Mouse (Mus musculus): ENCODE data around the gene Gdf7.

Gdf7 gene

GRCm38 (mm10) chr12:8326825-8327674, 25.3 kb upstream of the Gdf7 start:
- peak; percentile 93 for DNase-seq

DNA sequence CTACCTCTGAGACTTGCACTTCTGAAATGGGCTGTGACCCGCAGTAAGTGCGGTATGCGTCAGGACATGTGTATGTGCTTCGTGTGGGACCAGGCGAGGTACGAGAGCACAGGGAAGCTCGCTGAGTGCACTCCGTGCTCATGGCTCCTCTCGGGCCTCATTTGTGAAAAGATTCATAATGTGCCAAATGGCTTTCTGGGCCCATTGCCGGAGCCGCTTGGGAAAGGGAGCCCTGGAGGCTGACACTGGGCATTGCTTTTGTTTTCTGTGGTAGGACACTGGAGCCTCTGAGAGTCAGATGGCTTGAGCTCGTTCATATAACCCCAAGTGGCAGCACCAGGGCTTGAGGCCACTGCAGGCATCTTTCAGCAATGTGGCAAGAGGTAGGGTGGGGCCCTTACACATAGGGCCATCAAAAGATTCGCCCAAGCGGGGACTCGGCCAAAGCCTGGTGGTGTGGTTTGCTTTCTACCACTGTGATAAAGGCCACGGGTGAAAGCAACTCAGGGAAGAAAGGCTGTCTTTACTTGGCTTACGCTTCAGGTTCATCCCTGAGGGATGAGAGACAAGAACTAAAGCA, 24.3 kb upstream of the Gdf7 start:
- no peak for DNase-seq

GRCm38 (mm10) chr12:8325245-8325942, 23.6 kb upstream of the Gdf7 start:
- DNase-seq = no peak

DNA sequence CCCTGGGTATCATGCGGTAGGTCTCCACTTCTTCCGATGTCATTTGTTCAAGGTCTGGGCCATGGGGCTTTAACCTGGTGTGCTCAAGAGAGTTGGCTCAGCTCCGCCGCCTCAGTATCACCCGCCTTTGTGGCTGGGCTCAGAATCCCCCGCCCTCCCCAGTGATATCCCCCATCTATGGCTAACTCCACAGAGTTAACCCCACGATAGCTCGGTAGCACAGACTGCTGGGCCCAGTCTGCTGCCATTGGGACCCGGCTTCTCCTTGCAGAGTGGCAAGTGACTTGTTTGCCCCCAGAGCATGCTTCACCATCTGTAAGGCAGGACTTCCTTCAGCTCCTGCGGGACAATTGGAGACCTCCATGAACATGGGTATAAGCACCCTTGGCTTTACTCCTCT, 22.3 kb upstream of the Gdf7 start:
- DNase-seq = no peak

DNA sequence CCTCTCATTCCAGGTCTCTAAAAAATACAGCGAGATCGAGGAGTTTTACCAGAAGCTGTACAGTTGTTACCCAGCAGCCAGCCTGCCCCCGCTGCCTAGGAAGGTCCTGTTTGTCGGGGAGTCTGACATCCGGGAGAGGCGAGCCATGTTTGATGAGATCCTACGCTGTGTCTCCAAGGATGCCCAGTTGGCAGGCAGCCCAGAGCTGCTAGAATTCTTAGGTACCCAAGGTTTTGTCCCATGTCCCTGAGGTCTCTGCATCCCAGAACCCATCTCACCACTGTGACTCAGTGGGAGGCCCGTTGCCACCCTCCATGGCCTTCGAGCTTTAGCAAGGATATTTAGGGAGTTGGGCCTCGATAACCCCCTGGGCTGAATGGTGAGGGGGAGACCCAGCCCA, 19.8 kb upstream of the Gdf7 start:
- DNase-seq = no peak

- peak; percentile 75 for DNase-seq
Measured at GRCm38 (mm10) chr12:8320084-8320713, 18.4 kb upstream of the Gdf7 start.

DNA sequence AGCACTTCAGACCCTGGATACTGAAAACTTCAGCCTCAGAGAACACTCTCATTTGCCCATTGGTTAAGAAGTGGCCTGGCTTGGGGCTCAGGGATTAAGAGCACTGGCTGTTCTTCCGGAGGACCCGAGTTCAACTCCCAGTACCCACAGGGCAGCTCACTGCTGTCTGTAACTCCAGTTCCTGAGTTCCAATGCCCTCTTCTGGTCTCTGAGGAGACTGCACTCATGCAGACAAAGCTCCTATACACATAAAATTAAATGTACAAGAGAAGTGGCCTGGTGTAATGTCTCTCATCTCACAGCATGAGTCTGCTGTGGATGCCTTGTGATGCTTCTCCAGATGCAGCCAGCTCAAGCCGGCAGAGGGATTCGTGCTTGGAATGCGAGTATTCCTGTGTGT, 14.8 kb upstream of the Gdf7 start:
- no peak for DNase-seq

GRCm38 (mm10) chr12:8313773-8314172, 12.0 kb upstream of the Gdf7 start:
- no peak for DNase-seq

DNA sequence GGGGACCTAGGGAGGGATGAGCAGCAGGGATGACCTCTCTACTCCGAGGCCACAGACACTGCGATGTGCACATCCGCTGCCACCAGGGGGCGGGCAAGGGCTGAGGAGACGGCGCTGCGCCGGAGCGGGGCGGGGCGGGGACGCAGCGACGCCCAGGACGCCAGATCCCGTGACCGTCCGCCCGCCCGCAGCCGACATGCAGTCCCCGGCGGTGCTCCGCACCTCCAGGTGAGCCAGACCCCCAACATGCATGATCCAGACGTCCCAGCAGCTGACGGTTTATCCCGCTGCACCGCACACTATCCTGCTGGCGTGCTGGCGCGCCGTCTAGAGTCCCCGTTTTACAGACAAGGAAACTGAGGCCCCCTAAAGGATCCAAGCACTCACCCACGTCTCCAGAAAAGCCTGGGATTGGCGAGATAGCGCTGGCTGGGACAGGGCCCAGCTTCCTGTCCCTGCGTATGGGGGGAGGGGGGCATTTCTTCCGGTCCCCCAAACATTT, 11.6 kb upstream of the Gdf7 start, which contains the start of gene Hs1bp3:
TSS of gene Hs1bp3 (plus strand) at position 163 of the 502 bp plus-strand sequence.
- peak; percentile 84 for DNase-seq

- DNase-seq = no peak
Measured at GRCm38 (mm10) chr12:8312266-8312665, 10.5 kb upstream of the Gdf7 start.

DNA sequence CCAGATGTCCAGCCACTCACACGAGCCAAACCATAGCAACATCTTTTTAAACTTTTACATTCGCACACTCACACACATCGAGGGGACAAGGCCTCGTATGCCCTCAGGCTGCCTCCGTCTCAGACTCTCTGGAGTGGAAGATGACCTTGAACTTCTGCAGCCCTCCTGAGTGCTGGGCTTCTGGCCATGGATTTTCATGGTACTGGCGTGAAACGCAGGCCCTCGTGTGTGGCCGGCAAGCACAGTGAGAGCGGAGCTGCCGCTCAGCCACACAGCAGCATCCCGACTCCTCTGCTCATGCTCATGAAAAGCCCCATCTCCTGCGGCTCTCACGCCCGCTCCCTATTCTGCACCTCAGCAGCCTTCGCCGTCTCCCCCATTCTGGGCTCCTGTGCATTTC, 9.2 kb upstream of the Gdf7 start:
- no peak for DNase-seq

DNA sequence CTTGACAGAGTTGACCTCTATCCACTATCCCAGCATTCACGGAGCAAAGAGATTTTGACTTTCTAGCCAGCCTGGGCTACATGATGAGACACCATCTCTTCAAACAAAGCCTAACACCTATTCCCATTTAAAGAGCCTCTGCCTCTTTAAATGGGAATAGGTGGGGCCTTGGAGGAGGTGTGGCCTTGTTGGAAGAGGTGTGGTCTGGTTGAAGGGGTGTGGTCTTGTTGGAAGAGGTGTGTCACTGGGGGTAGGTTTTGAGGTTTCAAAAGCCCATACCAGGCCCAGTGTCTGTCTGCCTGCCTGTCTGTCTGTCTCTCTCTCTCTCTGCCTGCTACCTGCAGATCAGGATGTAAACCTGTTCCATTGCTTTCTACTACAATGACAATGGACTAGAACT, 5.2 kb upstream of the Gdf7 start:
- no peak for DNase-seq

DNA sequence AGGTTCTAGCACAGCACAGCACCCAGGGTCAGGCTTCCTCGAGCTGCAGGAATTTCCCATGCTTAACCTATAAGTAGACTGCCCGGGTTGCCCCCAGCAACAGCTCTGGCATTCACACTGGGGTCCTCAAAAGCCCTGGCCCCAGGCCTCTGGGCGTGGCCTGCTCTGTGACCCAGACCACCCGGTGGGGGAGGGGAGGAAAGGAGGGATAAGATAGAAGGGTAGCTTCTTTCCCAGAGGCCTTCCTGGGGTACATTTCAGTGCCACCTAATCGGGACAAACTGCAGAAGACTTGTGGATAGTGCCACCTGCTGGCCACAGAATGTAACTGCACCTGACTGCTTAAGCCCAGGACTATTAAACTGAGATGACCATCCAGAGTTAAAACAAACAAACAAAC, 4.7 kb upstream of the Gdf7 start:
- peak; percentile 44 for DNase-seq

DNA sequence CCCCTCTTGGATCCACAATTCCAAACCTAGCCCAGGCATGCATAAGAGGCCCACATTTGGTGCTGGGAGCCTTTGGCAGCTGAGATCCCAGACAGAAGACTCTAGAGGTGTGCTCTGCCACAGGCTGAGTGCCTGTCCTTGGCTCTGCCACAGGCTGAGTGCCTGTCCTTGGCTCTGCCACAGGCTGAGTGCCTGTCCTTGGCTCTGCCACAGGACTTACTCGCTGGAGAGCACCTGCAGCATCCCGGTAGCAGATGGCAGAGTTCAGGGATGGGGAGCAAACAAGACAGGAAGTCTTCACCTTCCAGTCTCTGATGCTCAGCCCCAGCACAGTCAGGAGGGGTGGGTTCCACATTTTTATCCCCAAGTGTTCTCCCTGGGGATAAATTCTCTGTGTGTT, 3.5 kb upstream of the Gdf7 start:
- no peak for DNase-seq

DNA sequence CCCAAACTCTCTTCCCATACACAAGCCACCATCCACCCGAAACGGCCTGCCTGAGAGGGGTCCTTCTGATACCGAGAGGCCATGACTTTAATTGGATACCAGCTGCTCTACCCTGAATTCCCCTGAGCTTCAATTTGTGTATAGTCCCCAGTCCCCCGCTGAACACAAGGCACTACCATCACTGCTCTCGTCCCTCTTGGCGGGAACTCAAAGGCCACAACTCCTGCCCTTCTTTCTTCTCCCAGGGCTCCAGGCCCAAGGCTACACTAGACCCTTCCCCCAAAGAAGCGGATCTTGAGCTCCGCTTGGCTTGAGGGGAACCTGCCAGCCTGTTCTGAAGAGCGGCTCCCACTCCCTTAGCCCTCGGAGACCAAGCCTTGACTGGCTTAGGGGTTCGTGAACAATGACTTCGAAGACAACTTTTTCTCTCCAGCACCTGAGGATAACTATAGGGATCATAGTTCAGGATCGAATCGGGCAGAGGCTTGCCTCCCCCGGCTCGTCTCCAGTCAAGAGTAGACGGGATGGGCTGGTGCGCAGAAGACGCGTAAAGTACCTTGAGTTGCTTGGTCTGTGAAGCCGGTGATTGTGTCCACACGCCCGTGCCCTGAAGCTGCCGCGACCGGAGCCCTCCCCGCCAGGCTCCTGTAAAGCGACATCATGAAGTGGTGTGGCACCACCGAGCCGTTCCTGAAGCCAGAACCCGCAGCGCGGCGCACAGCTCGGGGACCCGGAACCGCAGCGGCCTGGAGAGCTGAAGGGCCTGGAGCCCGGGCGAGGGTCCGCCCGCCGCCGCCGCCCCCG, 541 bp downstream of the Gdf7 start:
- no peak for DNase-seq

- no peak for DNase-seq
Measured at GRCm38 (mm10) chr12:8300521-8300920, 1.2 kb downstream of the Gdf7 start.

- DNase-seq = no peak
Measured at GRCm38 (mm10) chr12:8300111-8300480, 1.7 kb downstream of the Gdf7 start.

DNA sequence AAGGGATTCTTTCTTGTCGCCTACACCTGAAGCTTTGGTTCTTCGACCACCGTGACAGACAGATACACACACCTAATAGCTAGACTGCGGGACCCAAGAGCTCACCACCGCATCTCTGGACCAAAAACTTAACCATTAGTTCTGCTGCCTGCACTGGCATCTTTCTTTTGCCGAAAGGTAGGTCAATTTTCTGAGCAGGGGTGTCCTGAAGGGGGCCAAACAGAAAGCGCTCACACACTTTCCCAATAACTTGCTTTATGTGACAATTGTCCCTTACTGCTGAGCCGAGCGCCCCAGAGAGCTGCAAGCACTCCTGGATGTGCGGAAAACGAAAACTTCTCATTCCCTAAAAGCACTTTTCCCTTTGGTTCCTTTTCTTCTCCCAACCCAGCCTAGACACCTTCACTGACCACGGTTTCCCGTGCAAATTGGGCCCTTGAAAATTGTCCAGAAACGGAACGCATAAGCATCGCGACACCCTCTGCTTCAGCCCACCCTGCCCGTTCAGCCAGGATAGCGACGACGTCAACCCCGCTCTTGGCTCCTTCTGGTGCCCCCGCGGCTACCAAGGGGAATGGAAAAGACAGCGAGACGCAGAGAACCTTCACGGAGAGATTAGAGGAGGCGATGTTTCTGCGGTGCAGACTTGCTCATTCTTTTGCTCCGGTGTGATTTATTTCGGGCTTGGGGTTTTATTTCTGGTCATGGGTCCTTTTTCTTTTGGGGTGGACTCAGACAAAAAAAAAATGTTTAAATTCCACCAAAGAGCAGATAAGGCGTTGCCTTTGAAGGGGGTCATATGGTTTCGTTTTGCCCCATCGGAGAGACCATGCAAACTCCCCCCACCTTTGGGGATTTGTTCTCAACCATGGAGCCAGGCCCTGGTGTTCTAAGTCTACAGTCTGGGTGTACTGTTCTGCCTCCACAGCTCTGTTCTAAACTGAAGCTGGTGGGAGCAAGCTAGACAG, 2.3 kb downstream of the Gdf7 start:
- no peak for DNase-seq

DNA sequence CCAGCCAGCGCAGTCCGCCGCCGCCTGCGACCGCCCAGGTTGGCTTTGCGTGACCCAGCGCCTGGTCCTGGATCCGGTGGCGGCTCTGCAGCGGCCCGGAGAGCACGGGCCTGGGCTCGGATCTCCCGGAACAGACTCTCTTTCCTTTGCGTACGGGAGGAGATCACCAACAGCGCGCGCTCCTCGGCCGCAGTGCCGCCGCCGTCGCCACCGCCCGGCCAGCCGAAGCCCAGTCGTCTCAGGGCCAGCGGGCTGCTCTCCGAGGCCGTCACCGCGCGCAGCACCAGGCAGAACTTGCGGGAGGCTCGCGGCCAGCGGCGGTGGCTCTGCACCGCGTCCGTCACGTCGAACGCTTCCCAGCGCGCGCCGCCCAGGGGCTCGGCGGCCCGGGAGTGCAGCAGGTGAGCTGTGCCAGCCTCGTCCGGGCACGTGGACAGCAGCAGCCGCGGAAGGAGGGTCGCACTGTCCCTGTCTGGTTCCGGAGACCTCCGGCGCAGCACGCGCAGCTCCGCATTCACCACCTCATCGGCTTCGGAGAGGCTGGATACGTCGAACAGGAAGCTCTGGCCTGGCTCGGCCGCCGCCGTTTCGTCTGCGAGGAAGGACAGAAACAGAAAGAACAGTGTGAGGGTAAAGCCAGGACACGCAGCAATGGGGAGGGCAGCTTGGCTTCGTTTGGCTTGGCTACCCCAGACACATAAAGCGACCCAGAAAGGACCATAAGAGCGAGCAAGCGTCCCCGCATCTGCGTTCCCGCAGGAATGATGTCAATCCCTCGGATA, 3.2 kb downstream of the Gdf7 start:
- DNase-seq = no peak

GRCm38 (mm10) chr12:8297586-8298214, 4.1 kb downstream of the Gdf7 start:
- DNase-seq = no peak

Data from right cerebral cortex, postnatal 25 days (tissue).